Mouse (Mus musculus): ENCODE data around the gene Snrk. TPM values are rescaled to one million over a fixed set of nuclear protein-coding genes. Genes with fewer than 3 reads are reported as not detected.

The Snrk gene
- polyA plus RNA-seq, 1 experiment from 2014 or later = 34.1 TPM

DNA sequence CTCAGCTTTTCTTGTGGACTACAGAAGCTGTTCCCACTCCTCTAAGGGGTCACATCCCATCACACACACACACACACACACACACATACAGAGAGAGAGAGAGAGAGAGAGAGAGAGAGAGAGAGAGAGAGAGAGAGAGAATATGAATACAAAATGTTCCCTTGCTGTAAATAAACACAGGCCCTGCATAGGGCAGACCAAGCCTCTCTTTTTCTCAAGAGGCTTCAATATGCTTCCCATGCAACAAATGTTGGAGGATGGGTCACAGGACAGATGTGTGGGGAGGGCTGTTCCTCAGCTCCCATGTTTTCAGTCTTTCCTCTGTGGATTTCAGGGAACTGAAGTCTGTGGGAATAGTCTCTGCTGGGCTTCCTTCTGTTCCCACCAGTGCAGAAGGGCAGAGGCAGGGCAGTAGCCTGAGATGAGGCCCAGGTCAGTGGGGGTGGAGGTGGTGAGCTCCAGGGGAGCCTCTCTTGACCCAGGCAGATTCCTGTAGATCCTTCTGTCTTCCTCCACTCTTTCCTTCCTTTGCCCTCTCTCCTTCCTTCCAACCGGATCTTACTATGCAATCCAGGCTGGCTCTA is 69.7 kb downstream of the Snrk start:
- no peaks in the 10 kb centered on the region for H3K27me3 ChIP-seq (replicated peaks; ENCODE audit: control insufficient read depth, insufficient read depth, low read length)
- DNase-seq (ENCODE audit: low spot score) (no peak), ATAC-seq (replicated peaks; ENCODE audit: low FRiP score) (no peak)
- WGBS = 68% methylated on average over 1 of the region's 1 CpGs
- no peak overlapping the region for H3K4me3 ChIP-seq (ENCODE audit: low read depth, low read length)
- H3K4me2 ChIP-seq = no peak overlapping the region
- H3K27ac ChIP-seq (ENCODE audit: low read depth, low read length) = no peak overlapping the region
- no peaks in the 10 kb centered on the region for H3K4me1 ChIP-seq (replicated peaks; ENCODE audit: control insufficient read depth, insufficient read depth, low read length)
- H3K36me3 ChIP-seq (ENCODE audit: control insufficient read depth, insufficient read depth, low read length) = no peaks in the 10 kb centered on the region
- H3K9me3 ChIP-seq (ENCODE audit: control insufficient read depth, low read length) = no peaks in the 10 kb centered on the region
- H3K9ac ChIP-seq (ENCODE audit: low read depth, low read length) = no peak overlapping the region

DNA sequence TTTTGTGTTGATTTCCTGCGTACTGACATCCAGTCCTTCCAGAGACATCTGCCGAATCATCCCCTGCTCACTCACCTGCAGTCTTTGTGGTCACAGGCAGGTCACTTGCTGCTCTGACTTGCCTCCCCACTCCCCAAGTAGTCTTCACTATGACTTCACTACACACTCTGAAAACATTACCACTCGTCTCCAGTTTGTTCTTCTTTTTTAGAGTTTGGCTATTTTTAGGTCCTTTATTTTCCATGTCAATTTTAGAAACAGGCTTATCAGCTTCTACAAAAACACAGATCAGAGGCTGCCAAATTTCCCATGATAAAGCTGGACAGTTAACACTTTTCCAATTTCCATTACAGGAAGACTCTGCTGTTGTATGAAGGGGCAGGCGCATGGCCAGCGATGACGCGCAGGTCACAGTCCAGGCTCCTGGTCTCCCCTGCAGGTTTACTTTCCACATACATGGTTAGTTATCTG is 70.4 kb downstream of the Snrk start:
- H3K27me3 ChIP-seq (replicated peaks; ENCODE audit: control insufficient read depth, insufficient read depth, low read length) = no peaks in the 10 kb centered on the region
- H3K4me2 ChIP-seq = no peak overlapping the region
- no peaks in the 10 kb centered on the region for H3K36me3 ChIP-seq (ENCODE audit: control insufficient read depth, insufficient read depth, low read length)
- DNase-seq (ENCODE audit: low spot score) (no peak), ATAC-seq (replicated peaks; ENCODE audit: low FRiP score) (no peak)
- no peaks in the 10 kb centered on the region for H3K9me3 ChIP-seq (ENCODE audit: control insufficient read depth, low read length)
- H3K4me3 ChIP-seq (ENCODE audit: low read depth, low read length) = no peak overlapping the region
- no peak overlapping the region for H3K27ac ChIP-seq (ENCODE audit: low read depth, low read length)
- no peaks in the 10 kb centered on the region for H3K4me1 ChIP-seq (replicated peaks; ENCODE audit: control insufficient read depth, insufficient read depth, low read length)
- WGBS = 67% methylated on average over 7 of the region's 7 CpGs
- no peak overlapping the region for H3K9ac ChIP-seq (ENCODE audit: low read depth, low read length)

DNA sequence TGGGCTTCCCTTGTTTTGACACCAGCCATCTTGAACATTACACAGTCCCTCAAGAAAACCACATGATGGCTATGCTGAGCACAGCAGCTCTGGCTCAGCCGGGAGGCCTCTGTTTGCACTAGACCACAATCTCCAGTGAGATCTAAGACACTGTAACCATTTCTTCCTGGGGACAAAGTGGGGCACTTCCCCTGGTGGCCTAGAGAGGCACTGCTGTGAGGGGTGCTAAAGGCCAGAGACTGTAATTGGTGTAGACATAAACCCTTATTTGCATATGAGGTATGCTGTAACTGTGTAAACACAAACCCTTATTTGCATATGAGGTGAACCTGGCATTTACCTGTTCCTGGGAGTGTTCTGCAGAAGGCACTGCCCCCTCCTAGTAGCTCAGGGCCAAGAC is 71.7 kb downstream of the Snrk start:
- Histone ChIP-seq H3K4me2 (no peak overlapping the region), H3K36me3 (ENCODE audit: control insufficient read depth, insufficient read depth, low read length) (no peaks in the 10 kb centered on the region), H3K9me3 (ENCODE audit: control insufficient read depth, low read length) (no peaks in the 10 kb centered on the region), H3K9ac (ENCODE audit: low read depth, low read length) (no peak overlapping the region), H3K4me1 (replicated peaks; ENCODE audit: control insufficient read depth, insufficient read depth, low read length) (no peaks in the 10 kb centered on the region), H3K4me3 (ENCODE audit: low read depth, low read length) (no peak overlapping the region), H3K27ac (ENCODE audit: low read depth, low read length) (no peak overlapping the region), H3K27me3 (replicated peaks; ENCODE audit: control insufficient read depth, insufficient read depth, low read length) (no peaks in the 10 kb centered on the region)
- WGBS = 19% methylated on average over 1 of the region's 1 CpGs
- no peak for DNase-seq (ENCODE audit: low spot score)
- ATAC-seq (replicated peaks; ENCODE audit: low FRiP score) = peak; percentile 29; the same call in 1 of the 2 replicates

DNA sequence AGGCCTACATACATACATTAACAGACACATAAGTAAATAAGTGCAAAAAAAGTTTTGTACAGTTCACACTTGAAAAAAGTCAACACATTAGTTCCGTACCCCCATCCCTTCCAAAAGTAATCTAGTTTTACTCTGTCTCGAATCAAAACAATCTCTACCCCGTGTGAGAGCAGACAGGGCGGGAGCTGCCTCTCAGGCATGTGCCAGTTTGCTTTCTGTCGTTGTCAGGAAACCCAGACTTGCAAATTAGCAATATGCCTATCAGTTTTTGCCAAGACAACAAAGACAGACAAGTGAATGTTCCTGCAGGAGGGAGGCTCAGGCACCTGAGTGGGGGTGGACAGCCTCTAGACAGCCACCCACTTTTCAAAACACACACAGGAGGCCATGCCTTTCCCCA is 76.3 kb downstream of the Snrk start:
- no peak overlapping the region for H3K9ac ChIP-seq (ENCODE audit: low read depth, low read length)
- no peak overlapping the region for H3K27ac ChIP-seq (ENCODE audit: low read depth, low read length)
- H3K36me3 ChIP-seq (ENCODE audit: control insufficient read depth, insufficient read depth, low read length) = no peaks in the 10 kb centered on the region
- no peaks in the 10 kb centered on the region for H3K27me3 ChIP-seq (replicated peaks; ENCODE audit: control insufficient read depth, insufficient read depth, low read length)
- ATAC-seq (replicated peaks; ENCODE audit: low FRiP score) (no peak), DNase-seq (ENCODE audit: low spot score) (no peak)
- no peak overlapping the region for H3K4me3 ChIP-seq (ENCODE audit: low read depth, low read length)
- H3K4me2 ChIP-seq = no peak overlapping the region
- H3K9me3 ChIP-seq (ENCODE audit: control insufficient read depth, low read length) = no peaks in the 10 kb centered on the region
- 67% methylated on average over 5 of the region's 5 CpGs for WGBS
- no peaks in the 10 kb centered on the region for H3K4me1 ChIP-seq (replicated peaks; ENCODE audit: control insufficient read depth, insufficient read depth, low read length)

DNA sequence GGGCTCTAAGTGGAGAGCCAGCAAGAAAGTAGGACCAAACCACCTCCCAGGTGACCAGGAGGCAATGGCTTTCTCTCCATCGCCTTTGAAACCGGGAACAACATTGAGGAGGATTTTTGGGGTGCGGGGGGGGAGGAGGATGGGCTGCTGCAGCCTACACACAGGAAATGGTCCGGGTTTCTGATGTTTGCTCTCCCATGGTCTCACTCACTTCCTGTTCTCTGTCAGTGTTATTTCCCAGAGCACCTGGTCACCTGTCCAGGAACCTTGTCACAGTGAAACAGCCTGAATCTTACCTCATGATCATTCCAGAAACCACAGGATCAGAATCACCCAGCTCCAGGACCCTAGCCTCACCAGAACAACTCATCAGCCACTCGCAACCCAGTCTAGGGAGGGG is 76.8 kb downstream of the Snrk start:
- no peak overlapping the region for H3K4me3 ChIP-seq (ENCODE audit: low read depth, low read length)
- H3K36me3 ChIP-seq (ENCODE audit: control insufficient read depth, insufficient read depth, low read length) = no peaks in the 10 kb centered on the region
- no peaks in the 10 kb centered on the region for H3K9me3 ChIP-seq (ENCODE audit: control insufficient read depth, low read length)
- WGBS = 78% methylated on average over 5 of the region's 5 CpGs
- no peak overlapping the region for H3K27ac ChIP-seq (ENCODE audit: low read depth, low read length)
- H3K27me3 ChIP-seq (replicated peaks; ENCODE audit: control insufficient read depth, insufficient read depth, low read length) = no peaks in the 10 kb centered on the region
- H3K9ac ChIP-seq (ENCODE audit: low read depth, low read length) = no peak overlapping the region
- H3K4me2 ChIP-seq = no peak overlapping the region
- DNase-seq (ENCODE audit: low spot score) = no peak
- H3K4me1 ChIP-seq (replicated peaks; ENCODE audit: control insufficient read depth, insufficient read depth, low read length) = no peaks in the 10 kb centered on the region
- ATAC-seq (replicated peaks; ENCODE audit: low FRiP score) = no peak

DNA sequence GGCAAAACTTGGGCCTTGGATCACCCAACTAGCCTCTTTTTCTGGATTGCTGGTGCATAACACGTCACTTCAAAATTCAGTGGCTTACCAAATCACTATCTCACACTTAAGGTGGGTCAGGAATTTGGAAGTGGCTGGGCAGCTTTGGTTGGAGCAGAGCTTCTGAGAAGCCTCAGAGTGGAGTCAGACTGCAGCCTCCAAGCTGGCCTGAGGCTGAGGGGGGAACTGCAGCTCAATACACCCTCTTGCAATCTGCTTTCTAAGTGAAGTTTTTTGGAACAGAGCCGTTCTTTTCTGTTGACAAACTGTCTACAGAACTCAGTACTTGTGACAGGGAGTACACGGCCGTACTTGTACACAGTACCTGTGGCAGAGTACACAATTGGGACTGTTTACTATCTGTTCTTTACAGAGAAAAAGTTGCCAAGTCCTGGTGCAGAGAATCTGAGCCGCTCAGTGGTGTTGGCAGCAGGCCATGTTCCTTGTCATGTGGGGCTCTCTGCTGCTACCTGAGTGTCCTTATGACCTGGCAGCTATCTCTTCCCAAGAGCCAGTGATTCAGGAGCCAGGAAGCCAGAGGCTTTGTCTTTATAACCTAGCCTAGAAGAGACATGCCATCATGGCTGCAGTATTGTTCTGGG is 78.1 kb downstream of the Snrk start:
- no peaks in the 10 kb centered on the region for H3K9me3 ChIP-seq (ENCODE audit: control insufficient read depth, low read length)
- H3K9ac ChIP-seq (ENCODE audit: low read depth, low read length) = no peak overlapping the region
- H3K27ac ChIP-seq (ENCODE audit: low read depth, low read length) = no peak overlapping the region
- no peaks in the 10 kb centered on the region for H3K36me3 ChIP-seq (ENCODE audit: control insufficient read depth, insufficient read depth, low read length)
- no peak overlapping the region for H3K4me3 ChIP-seq (ENCODE audit: low read depth, low read length)
- no peaks in the 10 kb centered on the region for H3K4me1 ChIP-seq (replicated peaks; ENCODE audit: control insufficient read depth, insufficient read depth, low read length)
- ATAC-seq (replicated peaks; ENCODE audit: low FRiP score) = no peak
- no peaks in the 10 kb centered on the region for H3K27me3 ChIP-seq (replicated peaks; ENCODE audit: control insufficient read depth, insufficient read depth, low read length)
- 75% methylated on average over 5 of the region's 5 CpGs for WGBS
- DNase-seq (ENCODE audit: low spot score) = no peak
- H3K4me2 ChIP-seq = no peak overlapping the region

DNA sequence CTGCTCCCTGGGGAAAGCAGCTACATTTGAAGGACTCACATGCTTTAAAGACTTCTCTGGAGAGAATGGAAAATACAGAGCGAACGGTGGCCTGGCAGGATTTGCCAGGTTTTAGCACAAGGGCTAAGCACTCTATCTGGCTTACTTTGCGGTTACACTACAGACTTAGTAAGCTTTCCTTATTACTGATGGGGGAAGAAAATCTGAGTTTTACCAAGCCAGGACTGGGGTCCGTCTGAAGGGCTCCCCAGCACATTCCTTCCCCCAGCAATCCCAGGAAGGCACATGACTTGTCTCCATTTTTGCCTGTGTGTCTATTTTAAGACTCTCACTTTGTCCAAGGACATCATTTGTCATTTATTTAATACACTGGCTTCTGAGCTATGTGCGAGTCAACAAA is 80.0 kb downstream of the Snrk start:
- Histone ChIP-seq H3K9me3 (ENCODE audit: control insufficient read depth, low read length) (no peaks in the 10 kb centered on the region), H3K9ac (ENCODE audit: low read depth, low read length) (no peak overlapping the region), H3K4me2 (no peak overlapping the region), H3K4me3 (ENCODE audit: low read depth, low read length) (no peak overlapping the region), H3K36me3 (ENCODE audit: control insufficient read depth, insufficient read depth, low read length) (no peaks in the 10 kb centered on the region), H3K27me3 (replicated peaks; ENCODE audit: control insufficient read depth, insufficient read depth, low read length) (no peaks in the 10 kb centered on the region), H3K4me1 (replicated peaks; ENCODE audit: control insufficient read depth, insufficient read depth, low read length) (no peaks in the 10 kb centered on the region), H3K27ac (ENCODE audit: low read depth, low read length) (no peak overlapping the region)
- DNase-seq (ENCODE audit: low spot score) (no peak), ATAC-seq (replicated peaks; ENCODE audit: low FRiP score) (no peak)
- WGBS = 80% methylated on average over 5 of the region's 5 CpGs

DNA sequence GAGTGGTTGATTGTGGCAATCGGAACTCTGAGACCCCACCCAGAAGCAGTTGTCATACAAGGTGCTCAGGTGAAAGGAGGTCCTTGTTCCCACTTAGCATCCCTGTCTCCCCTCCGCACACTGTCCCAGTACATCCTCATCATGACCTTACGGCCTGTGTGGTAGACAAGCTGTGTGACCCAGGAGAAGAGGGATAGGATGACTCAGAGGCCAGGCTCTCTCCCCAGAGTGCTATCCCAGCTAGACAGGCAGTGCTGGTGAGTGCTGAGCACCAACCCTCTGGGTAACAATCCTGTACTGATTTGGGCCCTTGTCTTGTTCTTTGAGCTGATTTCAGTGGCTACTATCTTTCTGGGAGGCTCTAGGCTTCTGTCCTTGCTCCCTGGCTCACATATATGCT is 81.6 kb downstream of the Snrk start:
- no peak overlapping the region for H3K4me3 ChIP-seq (ENCODE audit: low read depth, low read length)
- no peak overlapping the region for H3K4me2 ChIP-seq
- ATAC-seq (replicated peaks; ENCODE audit: low FRiP score) (no peak), DNase-seq (ENCODE audit: low spot score) (no peak)
- H3K36me3 ChIP-seq (ENCODE audit: control insufficient read depth, insufficient read depth, low read length) = no peaks in the 10 kb centered on the region
- WGBS = 76% methylated on average over 3 of the region's 3 CpGs
- no peaks in the 10 kb centered on the region for H3K4me1 ChIP-seq (replicated peaks; ENCODE audit: control insufficient read depth, insufficient read depth, low read length)
- H3K9ac ChIP-seq (ENCODE audit: low read depth, low read length) = no peak overlapping the region
- H3K27ac ChIP-seq (ENCODE audit: low read depth, low read length) = no peak overlapping the region
- no peaks in the 10 kb centered on the region for H3K9me3 ChIP-seq (ENCODE audit: control insufficient read depth, low read length)
- H3K27me3 ChIP-seq (replicated peaks; ENCODE audit: control insufficient read depth, insufficient read depth, low read length) = no peaks in the 10 kb centered on the region

DNA sequence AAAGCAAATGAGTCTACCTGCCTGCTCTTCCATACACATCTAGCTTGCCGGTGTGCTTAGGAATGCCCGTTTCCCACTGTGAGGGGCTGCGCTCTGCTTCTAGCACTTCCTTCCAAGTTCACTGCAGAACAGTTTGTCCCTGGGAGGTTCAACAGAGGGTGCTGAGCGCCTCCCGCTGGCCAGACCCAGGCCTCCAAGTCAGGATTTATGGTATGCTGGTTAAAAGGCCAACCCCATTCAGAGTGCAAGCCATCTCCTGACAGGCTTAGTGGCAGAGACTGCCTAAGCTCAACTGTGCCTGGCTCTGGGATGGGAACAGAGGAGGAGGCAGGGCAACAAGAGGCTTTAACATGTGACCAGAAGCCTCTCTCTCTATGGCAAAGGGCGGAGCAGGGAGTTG is 82.2 kb downstream of the Snrk start:
- Histone ChIP-seq H3K27me3 (replicated peaks; ENCODE audit: control insufficient read depth, insufficient read depth, low read length) (no peaks in the 10 kb centered on the region), H3K36me3 (ENCODE audit: control insufficient read depth, insufficient read depth, low read length) (no peaks in the 10 kb centered on the region), H3K27ac (ENCODE audit: low read depth, low read length) (no peak overlapping the region), H3K9me3 (ENCODE audit: control insufficient read depth, low read length) (no peaks in the 10 kb centered on the region), H3K4me3 (ENCODE audit: low read depth, low read length) (no peak overlapping the region), H3K4me1 (replicated peaks; ENCODE audit: control insufficient read depth, insufficient read depth, low read length) (no peaks in the 10 kb centered on the region), H3K4me2 (no peak overlapping the region), H3K9ac (ENCODE audit: low read depth, low read length) (no peak overlapping the region)
- DNase-seq (ENCODE audit: low spot score) = peak; percentile 38
- 30% methylated on average over 6 of the region's 6 CpGs for WGBS
- ATAC-seq (replicated peaks; ENCODE audit: low FRiP score) = no peak; the same call in 1 of the 2 replicates

All from liver, embryonic 11.5 days (tissue).